Mouse (Mus musculus): ENCODE measurements around the gene Stk16. TPM values are rescaled to one million over a fixed set of nuclear protein-coding genes. Genes with fewer than 3 reads are reported as not detected.
"Not testable (repeated sequence)": the region's sequence is repeated elsewhere in the genome, so short reads cannot be mapped to it uniquely, and the experiment has no call there.

The Stk16 gene
- polyA plus RNA-seq, 1 experiment: 174 TPM

- no peak for DNase-seq (ENCODE audit: low read depth)
These were observed 2.5 kb downstream of the Stk16 start for GRCm38 (mm10) chr1:75213096-75213495.

DNA sequence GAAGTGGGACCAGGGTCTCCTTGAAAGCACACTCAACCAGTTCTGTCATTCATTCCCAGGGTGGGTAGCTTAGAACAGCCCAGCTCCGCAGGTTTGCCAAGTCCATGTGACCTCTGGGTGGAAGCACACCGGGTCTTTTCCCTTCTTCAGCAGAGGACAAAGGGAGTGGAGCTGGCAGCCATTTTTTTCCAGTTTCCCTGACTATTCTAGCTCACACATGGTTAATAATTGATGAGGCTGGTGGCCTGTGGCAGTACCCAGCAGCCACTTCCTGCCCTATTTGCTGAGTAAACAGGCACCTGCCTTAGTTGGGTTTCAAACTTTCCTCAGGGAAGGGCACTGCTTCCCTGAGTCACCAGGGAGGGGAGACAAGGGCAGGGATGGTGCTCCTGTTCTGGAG is 3.8 kb downstream of the Stk16 start:
- no peak for DNase-seq (ENCODE audit: low read depth)

- no peak for DNase-seq (ENCODE audit: low read depth)
These were observed 4.2 kb downstream of the Stk16 start for GRCm38 (mm10) chr1:75214886-75215285.

GRCm38 (mm10) chr1:75215785-75216184 is 5.1 kb downstream of the Stk16 start:
- no peak for DNase-seq (ENCODE audit: low read depth)

GRCm38 (mm10) chr1:75216797-75217585 is 6.4 kb downstream of the Stk16 start:
- no peak for DNase-seq (ENCODE audit: low read depth)

DNA sequence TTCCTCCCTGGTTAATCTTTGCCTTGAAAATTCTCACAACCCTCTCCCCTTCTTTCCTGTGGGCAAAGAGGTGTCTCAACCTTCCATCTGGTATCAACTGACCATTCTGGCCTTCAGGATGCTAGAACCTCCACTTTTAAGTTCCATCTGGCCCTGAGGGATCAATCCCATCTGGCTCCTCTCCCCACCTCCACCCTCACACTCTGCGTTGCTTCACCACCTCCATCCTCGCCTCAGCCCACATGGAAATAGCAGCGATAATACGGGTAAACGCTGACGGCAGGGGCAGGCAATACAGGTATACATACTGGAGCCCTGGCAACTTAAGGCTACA is 7.2 kb downstream of the Stk16 start:
- no peak for DNase-seq (ENCODE audit: low read depth)

DNA sequence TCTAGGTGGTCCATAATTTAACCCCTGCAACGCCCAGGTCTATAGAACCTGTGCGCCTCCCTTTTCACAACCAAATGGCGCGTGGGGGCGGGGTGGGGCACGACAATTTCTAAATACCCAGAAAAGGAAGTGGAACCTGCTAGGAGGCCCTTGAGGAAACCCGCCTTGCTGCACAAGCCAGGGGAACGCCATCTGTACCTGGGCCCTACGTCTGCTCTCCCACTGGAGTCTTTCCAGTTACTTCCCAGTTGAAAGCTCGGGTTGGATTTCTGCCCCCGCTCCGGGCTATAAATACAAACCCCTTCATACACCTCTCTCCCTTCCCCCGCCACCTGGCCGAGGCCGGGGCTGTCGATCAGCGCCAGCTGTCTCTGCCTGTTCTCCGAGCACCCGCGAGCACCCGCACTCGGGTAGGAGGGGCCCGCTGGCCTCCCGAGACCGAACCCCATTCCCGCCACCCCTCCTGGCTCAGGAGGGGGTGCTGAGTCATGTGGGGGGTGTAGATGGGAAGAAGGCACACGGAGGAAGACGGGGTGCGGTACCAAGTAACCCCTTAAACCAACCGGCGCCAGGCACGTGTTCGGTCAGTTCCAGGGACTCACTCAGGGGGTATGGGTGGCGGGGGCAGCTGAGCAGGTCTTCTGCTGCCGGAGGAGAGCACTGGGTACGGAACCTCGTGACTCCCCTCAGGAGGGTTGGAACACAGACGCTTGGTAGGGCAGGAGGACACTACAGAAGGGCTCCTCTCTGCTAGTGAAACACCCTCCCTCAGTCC is 7.8 kb downstream of the Stk16 start:
- no peak for DNase-seq (ENCODE audit: low read depth)

- DNase-seq (ENCODE audit: low read depth): no peak
These were observed 8.4 kb downstream of the Stk16 start for GRCm38 (mm10) chr1:75219078-75219477.

DNA sequence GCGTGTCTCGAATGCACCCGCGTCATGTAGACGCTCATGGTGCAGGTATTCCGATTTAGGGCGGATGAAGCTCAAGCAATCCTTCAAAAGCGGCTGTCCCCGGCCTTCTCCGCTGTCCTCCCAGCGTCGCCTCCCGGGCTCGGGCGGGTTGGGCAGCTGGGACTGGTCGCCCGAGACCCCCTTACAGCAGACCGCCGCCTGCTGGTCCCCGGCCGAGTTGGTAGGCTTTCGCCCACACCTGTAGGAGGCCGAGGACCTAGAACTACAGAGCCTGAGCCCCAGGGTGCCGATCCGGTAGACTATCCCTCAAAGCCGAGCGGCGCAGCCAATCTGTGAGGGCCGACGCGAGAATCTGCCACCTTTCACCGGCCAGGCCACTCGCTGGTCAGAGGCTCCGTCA is 8.9 kb downstream of the Stk16 start, which contains the start of gene Tuba4a:
Gene Tuba4a (minus strand): TSS at position 335 of the 400 bp plus-strand sequence.
- no peak for DNase-seq (ENCODE audit: low read depth)

DNA sequence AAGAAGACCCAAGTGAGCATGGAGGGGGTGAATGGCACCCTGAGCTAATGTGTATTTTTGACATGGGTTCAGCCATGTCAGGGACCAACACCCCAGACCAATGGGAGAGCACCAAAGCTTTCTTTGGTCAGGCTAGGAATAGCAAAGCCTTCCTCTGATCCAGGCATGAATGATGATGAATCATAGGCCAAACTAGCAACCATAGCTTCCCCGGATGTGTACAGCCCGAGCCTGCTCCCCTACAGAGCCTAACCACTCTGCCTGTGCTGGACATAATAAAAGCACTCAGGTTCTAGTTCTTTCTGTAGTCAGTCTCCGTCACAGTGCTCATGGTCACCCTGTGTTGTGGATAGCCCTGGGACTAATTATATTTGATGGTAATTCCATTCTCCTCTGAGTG is 10.9 kb downstream of the Stk16 start:
- no peak for DNase-seq (ENCODE audit: low read depth)

- DNase-seq (ENCODE audit: low read depth): no peak
These were observed 12.3 kb downstream of the Stk16 start for GRCm38 (mm10) chr1:75222926-75223325.

- DNase-seq (ENCODE audit: low read depth): no peak
These were observed 12.9 kb downstream of the Stk16 start for GRCm38 (mm10) chr1:75223532-75223931.

GRCm38 (mm10) chr1:75225473-75225872 is 14.8 kb downstream of the Stk16 start:
- no peak for DNase-seq (ENCODE audit: low read depth)

- DNase-seq (ENCODE audit: low read depth): no peak
These were observed 15.5 kb downstream of the Stk16 start for GRCm38 (mm10) chr1:75226138-75226537.

DNA sequence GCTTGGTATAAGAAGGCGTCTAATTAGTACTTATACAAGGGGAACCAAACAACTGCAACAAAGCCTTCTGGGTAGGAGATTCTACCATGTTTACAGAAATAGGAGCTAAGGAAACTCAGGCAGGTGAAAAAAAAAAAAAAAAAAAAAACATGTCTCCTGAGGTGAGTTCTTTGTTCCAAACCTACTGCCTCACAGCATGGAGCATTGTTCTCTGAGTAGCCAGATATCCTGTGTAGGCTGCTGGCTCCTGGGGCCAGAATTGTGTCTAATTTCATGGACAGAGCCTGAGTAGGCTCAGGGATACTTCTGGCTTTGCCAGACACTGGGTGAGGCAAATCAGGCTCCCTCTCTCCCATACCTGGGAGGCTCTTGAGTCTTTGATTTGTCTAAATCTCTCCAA is 17.0 kb downstream of the Stk16 start:
- DNase-seq (ENCODE audit: low read depth): no peak

DNA sequence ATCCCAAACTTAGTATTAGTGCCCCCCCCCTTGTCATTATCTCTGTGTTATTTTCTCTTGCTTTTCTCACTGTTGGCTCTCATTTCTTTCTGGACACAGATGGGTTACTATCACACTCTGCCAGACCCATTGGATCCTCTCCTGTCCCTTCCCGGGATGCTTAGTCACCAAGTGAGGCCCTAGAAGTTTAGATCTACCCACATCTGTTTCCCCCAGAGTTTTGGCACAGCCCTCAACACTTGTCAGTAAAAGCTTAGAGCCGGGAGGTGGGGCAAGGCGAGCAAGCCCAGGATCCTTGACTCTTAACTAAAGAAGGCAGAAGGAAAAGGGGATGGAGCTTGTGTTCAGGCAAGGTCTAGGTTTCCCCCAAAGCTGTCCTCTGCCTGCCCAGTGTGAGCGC is 18.5 kb downstream of the Stk16 start:
- no peak for DNase-seq (ENCODE audit: low read depth)

- DNase-seq (ENCODE audit: low read depth): no peak
These were observed 19.8 kb downstream of the Stk16 start for GRCm38 (mm10) chr1:75230335-75230994.

- DNase-seq (ENCODE audit: low read depth): no peak
These were observed 20.6 kb downstream of the Stk16 start for GRCm38 (mm10) chr1:75231224-75231623.

DNA sequence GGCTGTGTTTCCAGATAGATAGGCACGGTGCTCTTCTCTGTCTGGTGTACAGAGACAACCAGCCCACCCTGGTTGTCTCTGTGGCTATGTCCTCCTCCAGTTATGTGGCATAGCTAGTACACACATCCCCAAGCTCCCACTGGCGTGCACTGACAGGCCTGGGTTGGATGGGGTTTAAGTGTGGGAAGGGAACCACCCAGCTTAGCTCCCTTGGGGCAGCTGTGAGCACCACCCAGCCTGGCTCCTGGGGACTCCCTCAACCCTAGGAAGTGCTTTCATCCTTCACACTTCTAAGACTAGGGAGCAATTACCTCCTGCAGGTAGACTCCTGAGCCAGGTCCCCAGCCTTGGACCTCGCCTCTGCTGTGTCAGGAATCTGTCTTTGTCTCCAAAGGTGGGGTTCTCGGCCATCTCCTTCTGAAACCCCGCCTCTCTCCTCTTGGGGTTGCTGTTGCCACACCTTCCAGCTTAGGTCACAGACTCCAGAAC is 21.1 kb downstream of the Stk16 start, which contains the start of gene A630095N17Rik:
Gene A630095N17Rik (minus strand): TSS at position 439 of the 489 bp plus-strand sequence.
- no peak for DNase-seq (ENCODE audit: low read depth)

- DNase-seq (ENCODE audit: low read depth): not testable (repeated sequence)
These were observed 21.9 kb downstream of the Stk16 start for GRCm38 (mm10) chr1:75232489-75232888.

DNA sequence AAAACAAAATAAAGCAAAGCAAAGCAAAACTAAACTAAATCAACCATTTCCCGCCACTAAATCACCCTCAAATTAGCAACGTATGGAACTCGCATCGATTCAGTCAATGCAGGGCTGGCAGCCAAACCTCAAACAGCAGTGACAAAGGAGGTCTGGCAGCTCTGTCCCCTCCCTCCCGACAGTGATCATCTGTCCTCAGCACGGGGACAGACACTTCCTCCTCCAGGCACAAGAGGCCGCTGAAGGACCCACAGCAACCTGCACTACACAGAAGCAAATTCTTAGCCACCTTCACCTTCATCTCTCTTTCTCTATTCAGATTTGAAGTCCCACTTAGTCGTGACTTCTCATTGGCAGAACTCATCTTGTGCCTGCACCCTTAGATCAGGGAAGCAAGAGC is 24.0 kb downstream of the Stk16 start:
- DNase-seq (ENCODE audit: low read depth): no peak

Data from gonadal fat pad, adult 2 months (tissue).